Mouse (Mus musculus) erythroblast, embryonic 14.5 days (primary cell): ENCODE data around the gene BC048679.

Experiments
- GATA1 ChIP-seq: IDR thresholded peaks from 2 replicates; pipeline ENCODE4 v1.6.1; 2012; ENCODE audit warnings: low read length, inconsistent platforms, mixed read lengths
- TAL1 ChIP-seq: IDR thresholded peaks from 3 replicates; pipeline ENCODE4 v1.6.1; 2012; ENCODE audit warnings: low read length, inconsistent platforms, mixed read lengths

GRCm38 (mm10) chr7:81528918-81529317 lies 30.8 kb upstream of the BC048679 start:
- TF ChIP-seq GATA1 (no peak), TAL1 (no peak)
